Mouse (Mus musculus): ENCODE results near the gene Ttc3.

Gene Ttc3

GRCm38 (mm10) chr16:94360578-94361350 lies 9.7 kb upstream of the Ttc3 start:
- no peak for DNase-seq

DNA sequence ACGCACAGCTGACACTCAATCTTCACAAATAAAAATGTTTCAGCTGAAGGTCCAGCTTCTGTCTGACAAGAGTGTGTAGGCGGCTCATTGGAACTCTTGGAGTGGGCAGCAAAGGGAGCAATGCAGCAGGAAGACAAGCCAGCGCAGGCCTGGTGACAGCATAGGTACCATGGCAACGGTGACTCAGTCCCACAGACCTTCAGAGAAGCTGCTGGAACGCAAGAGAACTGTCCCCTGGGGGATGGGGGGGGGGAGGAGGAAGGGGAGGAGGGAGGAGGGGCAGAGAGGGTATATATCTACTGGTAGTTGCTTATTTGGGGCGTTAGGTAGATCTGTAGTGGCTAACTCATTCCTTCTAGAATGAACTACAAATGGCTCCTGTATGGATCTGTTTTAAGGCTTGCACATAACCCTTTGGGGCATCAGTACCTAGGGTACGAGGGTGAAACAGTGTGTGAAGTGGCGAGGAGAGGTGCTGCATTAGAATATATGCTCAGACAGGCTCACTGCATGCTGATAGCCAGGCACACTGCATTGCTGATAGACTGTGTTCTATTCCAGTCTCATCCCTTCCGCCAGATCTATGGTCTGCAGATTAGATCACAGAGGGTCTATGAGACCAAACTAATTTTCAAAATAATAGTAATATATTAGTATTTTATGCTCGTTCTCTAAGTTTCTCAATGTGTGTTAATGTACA lies 8.1 kb upstream of the Ttc3 start:
- DNase-seq: peak; percentile 67

- no peak for DNase-seq
Observed at GRCm38 (mm10) chr16:94363814-94364213, 6.6 kb upstream of the Ttc3 start.

DNA sequence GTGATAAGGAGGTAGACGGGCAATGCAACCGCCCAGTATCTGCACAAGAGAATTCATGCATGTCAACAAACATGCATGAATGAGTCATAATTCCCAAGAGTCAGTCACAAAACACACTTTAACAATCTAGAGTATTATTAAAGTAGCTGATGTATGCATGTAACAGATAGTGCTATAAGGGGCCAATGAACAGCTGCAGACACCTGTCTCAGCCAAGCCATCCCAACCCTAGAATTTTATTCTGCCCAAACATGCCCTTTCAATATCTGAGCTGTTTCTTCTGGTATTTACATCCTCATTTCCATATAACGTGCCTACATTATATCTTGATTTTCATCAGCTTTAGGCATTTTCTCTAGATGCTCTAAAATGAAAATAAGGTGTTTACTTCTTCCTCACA lies 5.0 kb upstream of the Ttc3 start:
- DNase-seq: no peak

DNA sequence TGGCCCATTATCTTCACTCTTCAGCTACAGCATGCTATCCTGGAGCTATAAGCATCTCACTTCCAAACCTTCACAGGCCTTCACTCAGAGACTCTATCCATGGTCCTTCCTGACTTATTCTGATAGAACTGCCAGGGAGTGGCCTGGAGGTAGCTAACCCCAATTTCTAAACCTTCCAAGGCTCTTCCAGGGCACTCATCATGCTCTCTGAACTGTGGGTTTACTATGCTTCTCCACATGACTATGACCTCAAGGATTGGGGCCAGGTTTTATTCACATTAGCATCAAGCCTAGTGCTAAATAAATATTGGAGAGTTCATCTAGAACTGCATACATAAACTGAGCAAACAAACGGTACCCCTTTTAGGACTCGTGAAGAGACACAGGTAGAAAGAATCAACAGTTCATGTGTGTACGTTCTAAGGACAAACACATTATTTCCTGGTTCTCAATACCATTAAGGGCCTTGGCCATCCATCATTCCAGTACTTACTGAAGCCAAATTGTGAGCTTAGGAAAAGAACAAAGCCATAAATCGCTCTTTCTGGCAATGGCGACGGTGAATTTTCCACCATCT lies 734 bp upstream of the Ttc3 start:
- DNase-seq: no peak

GRCm38 (mm10) chr16:94370915-94371300 lies 490 bp downstream of the Ttc3 start:
- peak; percentile 78 for DNase-seq

GRCm38 (mm10) chr16:94371301-94371931 lies 998 bp downstream of the Ttc3 start, which contains the start of gene Pigp:
TSS of gene Pigp (minus strand) at chr16:94371842.
- DNase-seq: no peak

- DNase-seq: no peak
Observed at GRCm38 (mm10) chr16:94379386-94379785, 9.0 kb downstream of the Ttc3 start.

GRCm38 (mm10) chr16:94383277-94383676 lies 12.9 kb downstream of the Ttc3 start:
- DNase-seq: no peak

DNA sequence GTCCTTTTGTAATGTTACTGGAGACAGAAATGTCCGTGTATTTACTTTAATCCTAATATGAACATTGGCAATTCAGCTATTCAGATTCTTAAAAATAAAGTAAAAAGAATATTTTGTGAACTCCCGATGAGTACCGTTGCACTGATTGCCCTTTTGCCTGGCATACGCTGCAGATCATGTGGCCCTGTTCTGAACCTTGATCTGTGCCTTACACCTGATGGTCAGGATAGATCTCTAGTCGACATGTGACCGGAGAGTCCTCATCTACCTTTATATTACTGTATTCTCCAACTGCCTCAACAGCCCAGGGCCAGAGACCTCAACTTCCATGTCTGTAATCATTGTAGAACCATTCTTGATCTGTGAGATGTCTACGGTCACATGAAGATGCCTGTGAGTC lies 17.3 kb downstream of the Ttc3 start:
- no peak for DNase-seq

- no peak for DNase-seq
Observed at GRCm38 (mm10) chr16:94392299-94392698, 21.9 kb downstream of the Ttc3 start.

DNA sequence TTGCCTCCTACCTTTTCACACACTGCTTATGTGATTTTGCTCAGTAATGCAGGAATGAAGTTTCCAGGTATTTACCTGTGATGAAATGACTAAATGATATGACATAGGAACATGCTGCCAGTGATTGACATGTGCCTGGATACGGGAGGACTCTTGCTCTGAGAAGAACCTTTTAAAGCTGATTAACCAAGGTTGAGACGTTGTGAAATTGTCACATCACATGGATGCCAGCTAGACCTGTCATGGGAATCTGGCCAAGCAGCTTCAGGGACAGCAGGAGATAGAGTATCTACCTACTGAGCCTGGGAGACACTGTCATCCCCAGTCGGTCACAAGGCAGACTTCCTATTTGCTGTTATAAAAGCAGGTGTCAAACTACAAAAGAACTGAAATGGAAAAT lies 24.6 kb downstream of the Ttc3 start:
- DNase-seq: no peak

- no peak for DNase-seq
Observed at GRCm38 (mm10) chr16:94396641-94397040, 26.2 kb downstream of the Ttc3 start.

DNA sequence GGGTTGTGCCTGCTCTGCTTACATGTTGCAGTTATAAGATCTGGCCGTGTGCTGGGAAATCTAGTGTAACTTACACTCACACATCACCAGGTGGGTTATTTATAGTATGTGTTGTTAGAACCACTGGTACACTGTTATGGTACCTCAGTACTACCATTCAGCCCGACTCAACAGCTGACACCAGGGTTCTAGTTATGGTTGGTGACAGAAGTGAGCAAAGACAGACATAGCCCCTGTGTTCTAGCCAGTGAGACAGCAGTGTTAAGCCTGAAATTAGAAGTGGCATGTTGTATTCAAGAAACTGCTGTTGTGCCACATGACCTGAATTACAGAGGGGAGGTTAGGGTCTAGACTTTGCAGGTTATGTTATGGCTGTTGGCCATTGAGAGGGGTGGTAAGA lies 28.7 kb downstream of the Ttc3 start:
- no peak for DNase-seq

GRCm38 (mm10) chr16:94401636-94402035 lies 31.2 kb downstream of the Ttc3 start:
- DNase-seq: no peak

GRCm38 (mm10) chr16:94402185-94402584 lies 31.8 kb downstream of the Ttc3 start:
- peak; percentile 47 for DNase-seq

DNA sequence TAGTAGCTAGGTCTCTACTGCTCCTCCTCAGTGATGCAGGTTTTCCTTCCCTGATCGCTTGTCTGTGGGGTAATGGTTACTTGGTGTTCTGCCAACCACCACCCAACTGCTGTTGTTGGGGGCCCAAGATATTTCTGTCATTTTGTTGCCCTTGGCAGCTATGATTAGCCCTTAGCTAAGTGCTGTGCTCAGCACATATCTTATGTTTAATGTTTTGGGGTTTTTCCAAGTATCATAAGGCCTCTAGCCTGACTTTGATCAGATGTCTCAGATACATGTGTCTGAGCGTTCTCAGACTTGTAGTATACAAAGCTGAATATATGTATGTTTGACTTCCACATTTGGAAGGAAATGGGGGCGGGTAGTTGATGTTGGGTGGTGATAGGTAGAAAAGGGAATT lies 40.9 kb downstream of the Ttc3 start:
- DNase-seq: no peak

DNA sequence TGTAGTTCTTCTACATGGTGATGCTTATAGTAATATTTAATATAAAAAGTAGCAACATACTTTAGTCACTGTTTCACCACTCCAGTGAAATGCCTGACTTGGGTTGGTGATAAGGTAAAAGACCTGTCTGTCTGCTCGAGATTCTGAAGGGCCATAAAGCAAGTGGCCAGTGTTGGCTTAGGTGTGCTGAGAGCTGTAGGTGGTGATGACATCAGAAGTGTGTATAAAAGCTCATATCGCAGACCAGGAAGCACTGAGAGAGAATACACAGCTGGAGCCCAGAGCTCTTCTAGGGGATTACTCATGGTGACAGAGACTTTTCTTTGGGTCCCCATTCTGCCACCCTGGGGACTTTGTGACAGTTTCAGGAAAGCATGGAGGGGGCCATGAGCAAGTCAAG lies 41.8 kb downstream of the Ttc3 start:
- no peak for DNase-seq

- no peak for DNase-seq
Observed at GRCm38 (mm10) chr16:94412760-94413159, 42.3 kb downstream of the Ttc3 start.

GRCm38 (mm10) chr16:94414151-94414550 lies 43.7 kb downstream of the Ttc3 start:
- no peak for DNase-seq

GRCm38 (mm10) chr16:94420498-94420897 lies 50.1 kb downstream of the Ttc3 start:
- no peak for DNase-seq

GRCm38 (mm10) chr16:94428948-94429347 lies 58.5 kb downstream of the Ttc3 start:
- DNase-seq: no peak

GRCm38 (mm10) chr16:94435495-94436234 lies 65.2 kb downstream of the Ttc3 start:
- DNase-seq: no peak
